Mouse (Mus musculus) adrenal gland, adult 10 weeks (tissue): Measurements from ENCODE around the gene Oprd1. TPM values are rescaled to one million over a fixed set of nuclear protein-coding genes. Genes with fewer than 3 reads are reported as not detected.

ENCODE experiments used
- polyA plus RNA-seq: library from polyadenylated mRNA; stranded (reverse); fragments of 350-450 nt; fragmentation: Illumina TruSeq; extraction: RNeasy Lipid Tissue Mini Kit (QIAGEN cat#74804); gene quantifications from one replicate; pipeline ENCODE4 v1.2.3, GENCODE M21; 2014; ENCODE audit warnings: low read depth, low replicate concordance

The Oprd1 gene
- polyA plus RNA-seq = 0.23 TPM

GRCm38 (mm10) chr4:132144080-132144841, at the start of gene Oprd1:
Gene Oprd1, minus strand, starts transcription at chr4:132144486.

GRCm38 (mm10) chr4:132074933-132075769, 69.1 kb downstream of the Oprd1 start, which contains the start of gene Epb41:
Gene Epb41, minus strand, starts transcription at chr4:132075321.

GRCm38 (mm10) chr4:132074077-132074932, 70.0 kb downstream of the Oprd1 start, which contains the start of gene Gm10300:
Gene Gm10300, plus strand, starts transcription at chr4:132074697.

Other genes starting within 250 kb of the Oprd1 start
- not detected for gene Tmem200b, start 222.7 kb downstream of the Oprd1 start, polyA plus RNA-seq
- gene Gm10300, start 69.8 kb downstream of the Oprd1 start, polyA plus RNA-seq = not detected
- 43.0 TPM for gene Epb41, start 69.2 kb downstream of the Oprd1 start, polyA plus RNA-seq
- 75.8 TPM for gene Ythdf2, start 67.8 kb upstream of the Oprd1 start, polyA plus RNA-seq
- gene Gmeb1, start 117.1 kb upstream of the Oprd1 start, polyA plus RNA-seq = 5.7 TPM
- gene Taf12, start 129.9 kb upstream of the Oprd1 start, polyA plus RNA-seq = 15.5 TPM
- gene Rab42, start 158.9 kb upstream of the Oprd1 start, polyA plus RNA-seq = not detected
- 14.0 TPM for gene Trnau1ap, start 185.1 kb upstream of the Oprd1 start, polyA plus RNA-seq
- 3.3 TPM for gene Rcc1, start 209.1 kb upstream of the Oprd1 start, polyA plus RNA-seq